Mouse (Mus musculus): ENCODE measurements around the gene Stim2. TPM values are rescaled to one million over a fixed set of nuclear protein-coding genes. Genes with fewer than 3 reads are reported as not detected.

Gene Stim2
- polyA plus RNA-seq, 1 experiment from 2014 or later: 15.6 TPM

GRCm38 (mm10) chr5:54100916-54101315 is 102.6 kb downstream of the Stim2 start:
- WGBS: 32% methylated on average over 3 of the region's 3 CpGs
- Histone ChIP-seq H3K4me3 (no peak overlapping the region), H3K4me2 (replicated peaks) (no peak overlapping the region), H3K27ac (no peak overlapping the region), H3K4me1 (peaks cover 22% of the 10 kb centered on the region), H3K36me3 (peaks cover 8% of the 10 kb centered on the region; the same call in 1 of the 2 replicates), H3K9me3 (no peaks in the 10 kb centered on the region), H3K9ac (no peak overlapping the region), H3K27me3 (no peaks in the 10 kb centered on the region)
- ATAC-seq (ENCODE audit: low FRiP score, low read depth): peak; percentile 59; the same call in 1 of the 2 replicates

DNA sequence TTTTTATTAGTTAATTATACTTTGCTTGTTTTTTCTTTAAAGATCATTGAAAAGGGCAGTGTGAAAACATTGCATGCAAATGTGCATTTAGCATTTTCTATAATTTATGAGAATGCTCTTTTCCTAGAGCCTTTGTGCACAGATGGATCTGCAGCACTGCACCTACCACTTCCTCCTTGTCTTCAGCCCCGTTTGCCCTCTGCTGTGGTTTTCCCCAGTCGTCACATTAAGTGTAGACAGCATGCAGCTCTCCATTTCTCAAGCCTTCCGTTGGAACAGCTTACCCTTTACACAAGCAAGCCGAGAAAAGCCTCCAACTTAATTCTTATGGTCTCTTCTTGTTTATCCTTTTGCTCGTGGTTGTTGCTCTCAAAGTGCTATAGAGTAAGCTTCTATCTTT is 103.0 kb downstream of the Stim2 start:
- no peak overlapping the region for H3K27ac ChIP-seq
- no peaks in the 10 kb centered on the region for H3K27me3 ChIP-seq
- no peak for ATAC-seq (ENCODE audit: low FRiP score, low read depth)
- no peak overlapping the region for H3K4me2 ChIP-seq (replicated peaks)
- H3K4me1 ChIP-seq: peaks cover 22% of the 10 kb centered on the region
- no peaks in the 10 kb centered on the region for H3K9me3 ChIP-seq
- H3K36me3 ChIP-seq: peaks cover 8% of the 10 kb centered on the region; the same call in 1 of the 2 replicates
- H3K4me3 ChIP-seq: no peak overlapping the region
- no peak overlapping the region for H3K9ac ChIP-seq
- WGBS: 53% methylated on average over 5 of the region's 5 CpGs

- no peak overlapping the region for H3K4me2 ChIP-seq (replicated peaks)
- H3K9me3 ChIP-seq: no peaks in the 10 kb centered on the region
- no peak for ATAC-seq (ENCODE audit: low FRiP score, low read depth)
- no peaks in the 10 kb centered on the region for H3K27me3 ChIP-seq
- no peak overlapping the region for H3K4me3 ChIP-seq
- peaks cover 22% of the 10 kb centered on the region for H3K4me1 ChIP-seq
- H3K27ac ChIP-seq: no peak overlapping the region
- H3K9ac ChIP-seq: no peak overlapping the region
- WGBS: 72% methylated on average over 1 of the region's 1 CpGs
- H3K36me3 ChIP-seq: peaks cover 8% of the 10 kb centered on the region; the same call in 1 of the 2 replicates
These were observed 103.7 kb downstream of the Stim2 start for GRCm38 (mm10) chr5:54101960-54102359.

DNA sequence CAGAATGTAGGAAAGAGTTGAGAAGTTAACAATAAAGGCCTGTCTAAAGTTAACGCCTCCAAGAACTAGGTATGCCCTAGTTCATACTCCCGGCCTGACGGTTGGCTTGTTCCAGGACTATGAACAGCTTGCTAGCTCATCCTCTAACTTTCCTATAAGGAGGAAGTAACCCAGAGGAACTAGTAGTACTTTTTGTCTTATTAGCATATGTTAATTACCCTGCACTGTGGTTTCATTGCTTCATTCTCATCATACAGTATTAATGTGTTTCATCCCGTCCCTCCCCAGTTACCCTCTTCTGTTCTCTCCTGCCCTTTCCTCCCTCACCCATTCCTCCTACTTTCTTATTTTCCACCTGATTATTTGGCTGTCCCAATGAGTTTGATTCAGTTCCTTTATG is 108.4 kb downstream of the Stim2 start:
- no peak overlapping the region for H3K9ac ChIP-seq
- no peaks in the 10 kb centered on the region for H3K4me1 ChIP-seq
- H3K36me3 ChIP-seq: peaks cover 10% of the 10 kb centered on the region; the same call in 1 of the 2 replicates
- H3K9me3 ChIP-seq: no peaks in the 10 kb centered on the region
- H3K27me3 ChIP-seq: no peaks in the 10 kb centered on the region
- H3K4me3 ChIP-seq: no peak overlapping the region
- no peak overlapping the region for H3K27ac ChIP-seq
- ATAC-seq (ENCODE audit: low FRiP score, low read depth): no peak
- 88% methylated on average over 4 of the region's 4 CpGs for WGBS
- no peak overlapping the region for H3K4me2 ChIP-seq (replicated peaks)

DNA sequence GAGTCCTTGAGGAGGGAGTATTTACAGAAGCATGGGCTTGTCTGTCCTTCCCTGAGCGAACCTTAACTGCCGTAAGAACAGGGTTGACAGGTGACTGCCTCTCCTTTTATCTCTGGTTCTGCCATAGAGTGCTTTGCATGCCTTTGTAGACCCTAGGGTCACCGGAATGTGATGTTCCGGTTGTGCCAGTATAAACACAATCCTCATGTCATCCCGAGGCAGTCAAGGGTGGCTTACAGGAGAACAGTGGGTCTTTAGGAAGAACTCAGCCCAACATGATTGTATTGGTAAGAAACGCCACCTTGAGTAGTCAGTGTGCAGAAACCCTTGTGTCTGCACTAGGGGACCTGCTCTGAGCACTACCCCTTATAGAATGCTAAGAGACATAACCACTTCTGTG is 108.8 kb downstream of the Stim2 start:
- H3K4me3 ChIP-seq: no peak overlapping the region
- 76% methylated on average over 6 of the region's 6 CpGs for WGBS
- H3K4me2 ChIP-seq (replicated peaks): no peak overlapping the region
- H3K36me3 ChIP-seq: peaks cover 10% of the 10 kb centered on the region; the same call in 1 of the 2 replicates
- H3K9me3 ChIP-seq: no peaks in the 10 kb centered on the region
- no peak overlapping the region for H3K27ac ChIP-seq
- no peak overlapping the region for H3K9ac ChIP-seq
- ATAC-seq (ENCODE audit: low FRiP score, low read depth): no peak
- H3K4me1 ChIP-seq: no peaks in the 10 kb centered on the region
- no peaks in the 10 kb centered on the region for H3K27me3 ChIP-seq

- WGBS: 91% methylated on average over 5 of the region's 5 CpGs
- H3K4me3 ChIP-seq: no peak overlapping the region
- H3K27me3 ChIP-seq: no peaks in the 10 kb centered on the region
- no peak overlapping the region for H3K4me2 ChIP-seq (replicated peaks)
- peaks cover 10% of the 10 kb centered on the region; the same call in 1 of the 2 replicates for H3K36me3 ChIP-seq
- no peak for ATAC-seq (ENCODE audit: low FRiP score, low read depth)
- no peak overlapping the region for H3K9ac ChIP-seq
- H3K27ac ChIP-seq: no peak overlapping the region
- H3K9me3 ChIP-seq: no peaks in the 10 kb centered on the region
- no peaks in the 10 kb centered on the region for H3K4me1 ChIP-seq
These were observed 110.8 kb downstream of the Stim2 start for GRCm38 (mm10) chr5:54109096-54109495.

DNA sequence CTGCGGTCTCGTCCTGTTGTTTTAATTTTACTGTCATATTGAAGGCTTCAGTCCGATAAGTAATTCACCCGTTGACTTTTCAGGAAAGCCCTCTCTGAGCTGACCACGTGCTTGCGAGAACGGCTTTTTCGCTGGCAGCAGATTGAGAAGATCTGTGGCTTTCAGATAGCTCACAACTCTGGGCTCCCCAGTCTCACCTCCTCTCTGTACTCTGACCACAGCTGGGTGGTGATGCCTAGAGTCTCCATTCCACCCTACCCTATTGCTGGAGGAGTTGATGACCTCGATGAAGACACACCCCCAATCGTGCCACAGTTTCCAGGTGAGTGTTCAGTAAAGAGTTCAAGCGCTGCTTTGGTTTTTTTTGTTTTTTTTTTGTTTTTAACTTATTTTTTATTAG is 112.5 kb downstream of the Stim2 start:
- no peaks in the 10 kb centered on the region for H3K4me1 ChIP-seq
- H3K4me2 ChIP-seq (replicated peaks): no peak overlapping the region
- no peak for ATAC-seq (ENCODE audit: low FRiP score, low read depth)
- peaks cover 4% of the 10 kb centered on the region for H3K36me3 ChIP-seq
- H3K27ac ChIP-seq: no peak overlapping the region
- no peaks in the 10 kb centered on the region for H3K27me3 ChIP-seq
- 94% methylated on average over 11 of the region's 11 CpGs for WGBS
- H3K9ac ChIP-seq: no peak overlapping the region
- H3K9me3 ChIP-seq: no peaks in the 10 kb centered on the region
- no peak overlapping the region for H3K4me3 ChIP-seq

DNA sequence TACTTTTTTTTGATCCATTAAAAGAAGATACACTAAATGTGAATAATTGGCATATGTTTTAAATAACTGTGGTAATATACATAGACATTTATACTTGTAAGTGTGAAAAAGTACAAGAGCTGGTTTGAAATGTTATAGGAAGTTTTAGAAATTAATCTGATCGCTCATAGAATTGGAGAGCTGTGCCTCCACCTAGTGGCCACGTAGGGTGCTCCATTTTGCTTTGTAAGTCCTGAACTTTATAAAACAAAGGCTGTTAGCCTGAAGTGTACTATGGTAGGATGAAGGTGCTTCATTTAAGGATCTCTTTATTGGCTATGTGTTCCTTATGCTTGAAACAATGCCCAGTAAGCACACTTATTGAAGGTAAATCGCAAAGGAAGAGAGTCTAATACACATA is 115.0 kb downstream of the Stim2 start:
- Histone ChIP-seq H3K4me3 (no peak overlapping the region), H3K27ac (no peak overlapping the region), H3K36me3 (peaks cover 11% of the 10 kb centered on the region), H3K9ac (no peak overlapping the region), H3K4me2 (replicated peaks) (no peak overlapping the region), H3K4me1 (no peaks in the 10 kb centered on the region), H3K27me3 (no peaks in the 10 kb centered on the region), H3K9me3 (no peaks in the 10 kb centered on the region)
- no peak for ATAC-seq (ENCODE audit: low FRiP score, low read depth)
- WGBS: 26% methylated on average over 3 of the region's 3 CpGs

DNA sequence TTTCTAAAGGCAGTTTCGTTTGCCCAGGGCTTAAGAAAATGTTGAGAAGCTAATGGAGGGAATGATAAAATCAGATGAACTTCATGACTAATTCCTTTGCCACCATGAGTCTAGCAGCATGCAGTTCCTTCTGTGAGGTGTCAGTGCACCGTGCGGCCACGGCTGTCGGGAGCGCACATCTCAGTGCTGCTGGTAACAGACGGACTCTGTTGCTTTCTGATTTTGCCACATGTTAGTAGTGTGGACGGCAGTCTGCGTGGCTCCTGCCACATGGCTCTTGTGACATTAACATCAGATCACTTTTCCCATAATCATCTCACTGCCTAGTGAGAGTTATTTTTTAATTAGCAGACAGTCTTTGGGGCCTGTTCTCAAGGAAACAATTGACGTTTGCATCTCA is 118.2 kb downstream of the Stim2 start:
- Histone ChIP-seq H3K27me3 (no peaks in the 10 kb centered on the region), H3K9ac (no peak overlapping the region), H3K4me3 (no peak overlapping the region), H3K36me3 (peaks cover 14% of the 10 kb centered on the region), H3K4me1 (no peaks in the 10 kb centered on the region), H3K4me2 (replicated peaks) (no peak overlapping the region), H3K9me3 (no peaks in the 10 kb centered on the region), H3K27ac (no peak overlapping the region)
- 77% methylated on average over 10 of the region's 10 CpGs for WGBS
- no peak for ATAC-seq (ENCODE audit: low FRiP score, low read depth)

- Histone ChIP-seq H3K36me3 (peaks cover 14% of the 10 kb centered on the region), H3K27me3 (no peaks in the 10 kb centered on the region), H3K4me2 (replicated peaks) (no peak overlapping the region), H3K9ac (no peak overlapping the region), H3K27ac (no peak overlapping the region), H3K4me3 (no peak overlapping the region), H3K4me1 (no peaks in the 10 kb centered on the region), H3K9me3 (no peaks in the 10 kb centered on the region)
- WGBS: 87% methylated on average over 19 of the region's 19 CpGs
- ATAC-seq (ENCODE audit: low FRiP score, low read depth): no peak
These were observed 120.3 kb downstream of the Stim2 start for GRCm38 (mm10) chr5:54118410-54119212.

DNA sequence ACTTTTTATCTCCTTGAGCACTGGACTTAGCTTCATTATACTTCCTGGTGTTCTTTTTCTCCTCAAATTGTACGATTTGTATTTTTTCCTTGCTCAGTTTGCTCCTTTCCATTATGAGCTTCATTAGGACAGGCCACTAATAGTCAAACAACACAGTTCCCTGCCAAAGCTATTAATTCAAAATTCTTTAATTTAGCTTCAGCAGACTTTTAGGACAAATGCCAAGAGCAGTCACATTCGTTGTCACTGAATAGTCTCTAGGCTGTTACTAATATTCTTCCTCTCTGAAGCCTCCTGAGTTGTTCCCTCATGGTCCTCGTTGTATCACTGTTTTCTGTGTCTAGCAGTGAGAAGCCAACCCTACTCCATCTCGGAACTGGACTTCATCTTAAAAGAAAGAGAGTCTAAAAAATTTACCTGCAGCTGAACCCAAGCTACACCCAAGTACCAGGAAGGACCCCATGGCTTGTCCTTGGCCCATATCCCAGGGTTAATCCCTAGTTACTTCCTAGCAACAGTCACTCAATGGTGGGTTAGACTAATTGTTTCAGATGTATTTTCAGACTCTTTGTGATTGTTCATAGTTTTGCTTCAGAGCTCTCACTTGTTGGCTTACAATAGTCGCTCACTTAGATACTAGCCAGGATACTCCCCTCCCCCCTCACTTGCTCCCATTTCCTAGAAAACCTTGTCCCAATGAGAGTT is 149.9 kb downstream of the Stim2 start:
- no peaks in the 10 kb centered on the region for H3K27me3 ChIP-seq
- no peaks in the 10 kb centered on the region for H3K36me3 ChIP-seq
- ATAC-seq (ENCODE audit: low FRiP score, low read depth): no peak
- no peak overlapping the region for H3K4me3 ChIP-seq
- no peaks in the 10 kb centered on the region for H3K4me1 ChIP-seq
- WGBS: 87% methylated on average over 5 of the region's 5 CpGs
- no peak overlapping the region for H3K9ac ChIP-seq
- H3K9me3 ChIP-seq: peaks cover 4% of the 10 kb centered on the region; the same call in 1 of the 2 replicates
- H3K27ac ChIP-seq: no peak overlapping the region
- H3K4me2 ChIP-seq (replicated peaks): no peak overlapping the region

GRCm38 (mm10) chr5:54154503-54155226 is 156.4 kb downstream of the Stim2 start:
- Histone ChIP-seq H3K9ac (no peak overlapping the region; the same call in 1 of the 2 replicates), H3K4me3 (peak overlapping the region; percentile 2; the same call in 1 of the 2 replicates), H3K9me3 (peaks cover 4% of the 10 kb centered on the region; the same call in 1 of the 2 replicates), H3K4me2 (replicated peaks) (peak overlapping the region; percentile 51), H3K27ac (no peak overlapping the region), H3K4me1 (peaks cover 32% of the 10 kb centered on the region), H3K27me3 (peaks cover 19% of the 10 kb centered on the region), H3K36me3 (no peaks in the 10 kb centered on the region)
- 24% methylated on average over 13 of the region's 13 CpGs for WGBS
- ATAC-seq (ENCODE audit: low FRiP score, low read depth): no peak

Measured in limb, embryonic 13.5 days (tissue).